Mouse (Mus musculus) thymus, postnatal 0 days (tissue): ENCODE measurements at regions not wholly inside any gene's neighbourhood (a gene's known extent, or its start where the extent isn't known, plus 50 kb on each side); places are given as distances from the start of the nearest gene placed in this dataset.

ENCODE experiments used
- DNase-seq: peaks from one replicate; pipeline ENCODE4 v3.0.0-alpha.2; 2015; ENCODE audit warnings: low spot score

GRCm38 (mm10) chr7:136754821-136755220, 139.6 kb upstream of the Mgmt start:
- DNase-seq: no peak

DNA sequence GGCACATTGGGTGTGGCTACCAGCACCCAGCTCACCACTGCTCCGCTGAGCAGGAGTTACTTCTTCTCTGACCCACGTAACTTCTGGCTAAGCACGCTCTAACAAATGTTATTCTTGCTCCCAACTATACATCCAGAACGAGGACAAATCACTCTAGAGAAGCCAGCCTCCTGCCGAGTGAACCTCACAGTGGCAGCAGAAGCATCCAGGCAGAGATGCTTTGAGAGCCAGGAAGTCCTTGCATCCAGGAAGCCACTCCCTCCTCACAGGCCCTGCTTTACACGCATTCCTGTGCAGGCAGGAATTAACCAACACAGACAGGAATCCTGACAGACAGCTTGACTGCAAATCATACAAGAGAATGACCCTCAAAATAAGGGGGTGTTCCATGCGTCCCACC, 129.4 kb upstream of the Mgmt start:
- DNase-seq: no peak

DNA sequence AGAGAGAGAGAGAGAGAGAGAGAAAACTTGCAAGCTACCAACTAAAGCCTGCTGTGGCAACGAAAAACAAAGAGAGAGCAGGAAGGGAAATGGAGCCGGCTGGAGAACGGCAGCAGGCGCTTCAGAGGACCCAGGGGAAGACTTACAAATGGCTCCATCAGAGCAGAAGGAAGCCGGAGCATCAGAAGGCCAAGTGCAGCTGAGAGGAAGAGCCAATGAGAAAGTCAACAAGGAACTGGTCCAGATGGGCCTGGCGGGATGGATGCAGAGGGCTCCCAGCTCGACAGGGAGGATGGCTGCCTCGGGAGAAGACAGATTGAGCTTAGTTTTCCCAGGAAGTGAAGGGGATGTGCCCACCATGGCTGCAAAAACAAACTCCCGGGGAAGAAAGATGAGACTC, 127.2 kb upstream of the Mgmt start:
- no peak for DNase-seq

DNA sequence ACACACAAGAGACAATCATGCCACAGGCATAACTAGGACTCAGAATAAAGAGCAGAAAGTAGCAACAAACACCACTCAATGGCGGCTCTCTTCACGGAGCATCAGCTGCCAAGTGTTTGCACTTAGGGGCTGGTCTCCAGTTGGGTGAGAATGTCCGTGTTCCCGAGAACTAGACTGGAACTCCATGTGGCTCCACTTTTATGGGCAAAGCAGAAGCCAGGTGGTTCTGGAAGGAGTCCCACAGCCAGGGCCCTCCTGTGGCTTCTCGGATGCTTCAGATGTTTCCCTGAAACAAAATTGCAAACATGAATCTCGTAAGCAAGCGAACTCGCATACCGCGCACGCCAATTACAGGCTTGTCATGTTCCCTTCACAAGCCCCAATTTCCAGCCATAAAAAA, 113.7 kb upstream of the Mgmt start:
- DNase-seq: no peak

DNA sequence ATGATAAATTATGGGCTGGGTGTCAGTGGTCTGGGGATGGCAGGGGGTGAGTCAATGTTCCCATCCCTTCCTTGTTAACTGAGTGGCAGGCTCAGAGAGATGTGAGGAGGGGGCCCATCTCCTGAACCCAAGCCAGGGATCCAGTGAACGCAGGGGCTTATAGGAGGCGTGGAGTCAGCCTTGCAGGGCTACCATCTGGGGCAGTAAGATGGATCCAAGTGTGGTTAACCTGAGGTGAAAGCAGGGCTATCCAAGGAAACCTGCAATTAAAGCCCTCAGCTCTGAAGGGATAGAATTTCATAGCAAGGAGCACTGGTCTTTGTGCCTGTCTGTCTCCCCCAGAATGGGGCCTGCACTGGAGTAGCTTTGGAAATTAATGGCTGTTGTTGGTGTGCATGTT, 103.3 kb upstream of the Mgmt start:
- no peak for DNase-seq

DNA sequence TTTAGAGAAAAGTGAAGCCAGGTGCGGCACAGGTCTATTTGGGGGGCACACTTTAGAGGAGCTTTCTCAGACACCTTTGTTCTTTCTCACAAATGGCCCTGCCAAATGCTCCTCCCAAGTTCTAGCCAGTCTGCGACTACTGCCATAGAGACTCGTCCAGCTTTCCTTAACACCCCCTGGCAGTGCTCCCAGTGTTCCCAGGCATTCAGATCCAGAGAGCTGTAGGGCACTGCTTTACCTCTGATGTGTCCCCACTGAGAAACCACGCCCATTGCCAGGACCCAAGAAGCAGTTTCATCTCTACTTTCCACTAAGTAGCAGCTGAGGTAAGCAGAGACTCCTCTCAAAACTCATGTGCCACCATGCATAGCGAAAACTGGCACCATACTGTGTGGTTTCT, 102.3 kb upstream of the Mgmt start:
- DNase-seq: no peak

DNA sequence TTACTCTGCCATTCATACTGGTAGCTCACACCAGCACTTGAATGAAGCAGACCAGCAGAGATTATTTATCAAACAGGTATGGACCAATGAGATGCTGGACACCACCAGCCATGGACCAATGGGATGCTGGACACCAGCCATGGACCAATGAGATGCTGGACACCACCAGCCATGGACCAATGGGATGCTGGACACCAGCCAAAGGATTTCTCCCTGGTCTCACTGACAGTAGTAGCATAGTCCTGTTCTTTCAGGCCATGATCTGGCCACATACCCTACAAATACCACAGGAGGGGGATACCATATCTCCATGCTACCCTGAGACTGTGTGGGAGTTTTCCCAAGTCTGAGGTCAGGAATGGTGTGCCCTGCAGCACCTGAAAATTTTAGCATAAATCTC, 98.0 kb upstream of the Mgmt start:
- no peak for DNase-seq

- DNase-seq: no peak
Measured at GRCm38 (mm10) chr7:136797780-136798435, 96.5 kb upstream of the Mgmt start.

DNA sequence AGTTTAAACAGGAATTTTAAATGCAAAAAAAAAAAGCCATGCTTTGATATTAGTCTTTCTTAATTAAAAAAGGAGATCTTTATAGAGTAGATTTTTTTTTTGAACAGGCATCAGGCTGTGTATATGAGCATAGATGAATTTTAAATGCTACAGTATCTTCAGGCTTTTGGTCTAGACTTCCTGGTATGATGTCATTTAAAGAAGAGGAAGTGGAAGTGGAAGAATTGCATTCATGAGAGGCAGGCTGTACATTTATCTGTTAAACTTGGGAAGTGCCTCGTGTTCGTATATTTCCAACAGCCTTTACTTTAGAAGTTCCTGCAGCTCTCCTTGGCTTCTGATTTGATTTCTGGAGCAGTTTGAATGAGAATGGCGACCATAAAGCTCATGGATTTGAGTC, 95.8 kb upstream of the Mgmt start:
- no peak for DNase-seq

GRCm38 (mm10) chr7:136807101-136807500, 87.3 kb upstream of the Mgmt start:
- DNase-seq: no peak

DNA sequence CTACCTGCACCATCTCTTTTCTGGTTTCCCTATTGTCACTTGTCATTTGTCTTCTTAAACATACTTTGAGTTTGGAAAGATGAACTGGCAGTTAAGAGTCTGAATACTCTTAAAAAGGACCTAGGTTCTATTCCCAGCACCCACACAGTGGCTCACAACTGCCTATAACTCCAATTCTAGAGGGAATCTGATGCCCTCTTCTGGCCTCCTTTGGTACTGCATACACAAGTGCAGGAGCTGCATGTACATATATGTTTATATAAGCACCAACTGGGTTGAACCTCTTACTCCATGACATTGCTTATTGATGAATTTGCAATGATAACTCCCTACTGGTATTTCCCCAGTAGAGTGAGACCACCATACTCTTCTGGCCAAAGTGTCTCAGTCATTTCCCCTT, 86.4 kb upstream of the Mgmt start:
- no peak for DNase-seq

GRCm38 (mm10) chr7:136809576-136809975, 84.8 kb upstream of the Mgmt start:
- no peak for DNase-seq

- DNase-seq: no peak
Measured at GRCm38 (mm10) chr7:136813691-136814325, 80.6 kb upstream of the Mgmt start.

- no peak for DNase-seq
Measured at GRCm38 (mm10) chr7:136814751-136815150, 79.7 kb upstream of the Mgmt start.

- DNase-seq: no peak
Measured at GRCm38 (mm10) chr7:136820291-136820690, 74.1 kb upstream of the Mgmt start.

DNA sequence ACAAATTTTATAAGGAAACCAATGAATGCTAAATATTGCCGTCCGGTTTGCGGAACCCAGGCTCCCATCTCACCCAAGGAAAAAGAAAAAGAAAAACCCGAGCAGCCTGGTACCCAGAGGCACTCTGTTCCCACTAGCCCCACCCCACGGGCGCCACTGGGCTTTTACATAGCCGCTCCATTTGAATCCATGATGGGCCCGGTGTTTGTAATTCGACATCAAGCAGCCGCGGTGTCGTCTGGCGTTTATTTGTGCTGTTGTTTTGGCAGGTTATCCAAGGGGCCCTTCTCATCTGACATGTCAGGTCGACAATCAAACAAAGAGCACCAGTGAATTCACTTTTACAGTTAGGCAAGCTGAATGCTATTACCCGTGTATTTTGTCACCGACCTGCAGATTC, 68.8 kb upstream of the Mgmt start:
- DNase-seq: no peak

- no peak for DNase-seq
Measured at GRCm38 (mm10) chr7:136829621-136830313, 64.6 kb upstream of the Mgmt start.

DNA sequence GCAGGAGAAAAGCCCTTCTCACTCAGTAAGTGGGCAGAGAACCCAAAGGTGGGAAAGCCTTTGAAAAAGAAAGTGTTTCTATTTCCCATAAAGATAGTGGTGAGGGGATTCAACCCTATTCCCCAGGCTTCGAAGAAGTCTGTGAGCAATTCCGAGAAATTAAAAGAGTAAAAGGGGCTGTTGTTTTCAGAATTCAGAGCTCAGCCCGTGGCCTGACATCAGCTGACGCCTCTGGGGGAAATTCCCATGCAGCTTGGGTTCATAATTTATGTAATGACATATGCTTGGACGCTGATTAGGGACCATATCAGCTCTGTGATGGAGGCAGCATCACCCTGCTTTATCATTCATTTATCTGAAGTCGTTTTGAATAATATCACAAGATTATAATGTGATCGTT, 62.0 kb upstream of the Mgmt start:
- no peak for DNase-seq

DNA sequence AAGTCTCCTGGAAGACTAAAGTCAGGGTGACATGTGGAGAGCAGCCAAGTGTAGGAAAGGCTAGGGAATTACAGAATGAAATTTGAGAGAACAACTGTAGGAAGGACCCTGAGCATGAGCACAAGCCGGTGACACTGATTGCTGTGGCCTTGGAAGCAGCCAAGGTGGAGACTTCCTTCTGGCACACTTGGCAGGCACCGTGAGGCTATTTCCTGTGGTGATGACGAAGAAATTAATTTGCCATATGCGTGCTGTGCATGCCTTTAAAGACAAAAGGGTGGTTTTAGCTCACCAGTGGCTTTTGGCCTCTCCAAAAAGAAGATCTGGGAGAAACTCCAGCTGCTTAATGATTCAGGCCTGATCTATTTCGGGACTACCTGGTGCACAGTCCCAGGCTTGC, 55.4 kb upstream of the Mgmt start:
- no peak for DNase-seq

DNA sequence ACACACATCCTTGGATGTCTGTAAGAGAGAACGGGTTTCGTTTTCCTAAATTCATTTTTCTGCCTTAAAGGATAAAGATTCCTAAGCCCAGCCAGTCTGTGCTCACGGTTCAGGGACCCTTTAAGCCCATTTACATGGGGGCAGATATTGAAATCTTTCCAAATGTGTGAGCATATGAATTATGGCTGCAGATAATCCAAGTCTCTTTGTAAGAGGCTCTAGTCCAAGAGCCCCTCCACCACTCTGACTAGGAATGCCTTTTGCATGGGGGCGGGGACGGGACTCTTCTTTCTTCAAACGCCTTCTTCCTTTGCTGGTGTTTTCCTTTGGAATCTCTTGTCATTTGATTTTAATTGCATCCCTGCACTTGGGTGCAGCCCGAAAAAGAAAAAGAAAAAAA, 54.2 kb upstream of the Mgmt start:
- DNase-seq: no peak

DNA sequence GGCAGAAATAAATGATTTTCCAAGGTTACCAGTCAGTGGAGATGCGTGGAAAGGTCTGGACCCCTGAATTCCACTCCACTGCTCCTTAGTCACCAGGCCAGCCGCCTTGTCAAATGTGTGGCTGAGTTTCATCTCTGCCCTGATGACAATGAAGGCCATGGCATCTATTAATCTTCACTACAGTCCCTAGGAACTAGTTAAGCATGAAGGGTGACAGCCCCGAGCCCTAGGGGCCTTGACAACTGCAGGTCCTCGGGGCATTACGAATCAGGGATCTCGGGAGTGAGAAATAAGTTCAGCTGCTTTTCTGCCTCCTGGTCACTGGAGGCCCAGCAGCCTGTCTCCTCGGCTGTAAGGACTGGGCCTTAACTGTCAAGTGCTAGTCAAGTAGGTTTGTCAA, 51.7 kb upstream of the Mgmt start:
- no peak for DNase-seq

- DNase-seq: no peak
Measured at GRCm38 (mm10) chr7:136844282-136844681, 50.1 kb upstream of the Mgmt start.
